Mouse (Mus musculus): ENCODE measurements at regions not wholly inside any gene's neighbourhood (a gene's known extent, or its start where the extent isn't known, plus 50 kb on each side); places are given as distances from the start of the nearest gene placed in this dataset.

DNA sequence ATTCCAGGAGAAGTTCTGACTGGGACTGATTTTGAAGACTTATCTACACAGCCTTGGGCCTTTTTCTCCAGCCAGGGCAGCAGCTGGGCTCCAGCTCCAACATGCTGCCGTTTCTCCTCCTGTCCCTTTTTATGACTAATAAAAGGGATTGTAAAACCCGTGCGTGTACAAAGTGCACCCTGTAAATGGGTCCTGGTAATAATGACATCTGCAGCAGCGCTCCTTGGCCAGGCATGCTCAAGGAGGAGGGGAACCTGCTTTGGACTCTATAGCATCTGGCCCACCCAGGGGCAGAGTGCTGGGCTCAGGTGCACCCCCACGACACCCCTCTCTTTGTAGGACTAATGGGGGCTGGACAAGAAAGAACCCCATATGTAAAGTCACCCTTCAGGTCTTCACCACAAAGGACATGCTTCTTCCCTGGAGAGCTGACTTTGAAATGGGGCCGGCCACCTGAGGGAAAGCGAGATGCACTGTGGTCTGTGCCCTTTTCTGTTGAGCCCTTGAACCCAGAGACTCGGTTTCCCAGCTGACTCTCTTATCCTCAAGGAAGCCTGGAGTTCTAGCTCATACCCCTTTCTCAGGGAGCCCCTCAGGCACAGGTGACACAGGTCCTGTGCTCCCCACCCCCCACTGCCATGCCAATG, 61.4 kb downstream of the Mrpl23 start:
- no peak for DNase-seq

DNA sequence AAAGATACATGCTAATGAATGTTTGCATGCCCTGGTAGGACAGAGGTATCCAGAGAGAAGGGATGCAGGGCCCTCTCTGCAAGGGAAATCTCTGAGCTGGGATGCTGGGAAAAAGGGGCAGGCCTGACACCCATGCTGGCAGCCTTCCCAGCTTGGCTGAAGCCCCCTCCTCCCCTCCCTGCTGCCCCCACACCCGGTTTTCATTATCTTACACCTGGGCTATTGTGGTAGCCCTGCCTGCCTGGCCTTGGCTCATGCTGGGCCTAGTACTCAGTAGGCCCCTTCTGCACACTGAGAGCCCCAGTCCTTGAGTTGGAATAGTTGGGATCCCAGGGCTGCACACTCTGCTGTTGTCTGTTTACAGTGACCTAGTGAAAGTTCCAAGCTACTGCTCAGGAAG, 62.9 kb downstream of the Mrpl23 start:
- no peak for DNase-seq

DNA sequence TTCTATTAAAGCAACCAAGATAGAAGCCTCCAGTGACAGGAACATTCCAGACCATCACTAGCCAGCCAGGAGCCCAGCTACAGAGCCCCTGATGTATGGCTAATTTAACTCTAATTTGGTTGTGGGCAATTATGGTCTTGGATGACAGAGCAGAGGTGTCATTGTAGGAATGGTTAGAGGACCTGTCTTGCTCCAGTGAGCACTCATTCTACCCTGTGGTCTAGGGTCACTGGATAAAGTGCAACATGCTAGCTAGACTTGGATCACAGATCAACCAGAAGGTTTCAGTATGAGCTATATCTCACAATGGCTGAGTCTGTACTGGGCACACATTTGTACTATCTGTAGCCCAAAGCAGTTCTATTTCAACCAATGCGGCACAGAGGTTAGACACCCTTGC, 63.7 kb downstream of the Mrpl23 start:
- no peak for DNase-seq

DNA sequence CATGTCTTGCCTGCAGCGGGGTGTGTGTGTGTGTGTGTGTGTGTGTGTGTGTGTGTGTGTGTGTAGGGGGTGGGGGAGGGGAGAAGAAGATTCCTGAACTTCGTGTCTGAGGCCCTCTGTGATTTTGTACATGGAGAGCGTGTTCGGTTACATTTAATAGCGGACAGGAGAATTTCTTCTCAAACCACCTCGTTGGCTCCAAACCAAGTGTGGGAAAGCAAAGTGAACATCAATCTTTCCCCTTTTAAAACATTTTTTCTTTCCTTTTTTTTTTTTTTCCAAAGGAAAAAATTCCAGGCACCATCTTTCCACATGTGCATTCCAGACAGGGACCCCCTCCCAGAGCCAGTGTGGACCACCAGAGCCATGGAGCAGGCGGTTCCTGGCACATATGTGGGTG, 65.5 kb downstream of the Mrpl23 start:
- DNase-seq = no peak

DNA sequence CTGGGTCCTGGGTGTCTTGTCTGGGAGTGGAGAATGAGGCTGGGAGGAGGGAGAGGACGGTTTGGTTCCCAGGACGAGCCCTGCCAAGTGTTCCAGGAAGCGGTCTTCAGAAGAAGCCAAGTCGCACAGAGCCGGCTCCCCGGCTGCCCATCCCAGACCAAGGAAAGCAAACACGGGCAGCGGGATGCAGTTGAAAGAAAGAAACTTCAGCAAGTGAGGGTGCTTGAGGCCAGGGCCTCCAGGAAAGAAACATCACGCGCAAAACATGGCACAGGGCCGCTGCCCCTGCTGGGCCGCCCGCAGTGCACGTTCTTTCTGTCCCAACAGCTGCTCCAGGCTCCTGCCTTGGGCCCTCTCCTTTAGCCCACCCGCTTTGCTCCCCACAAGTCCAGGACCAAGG, 66.7 kb downstream of the Igf2 start:
- DNase-seq = peak; percentile 76

DNA sequence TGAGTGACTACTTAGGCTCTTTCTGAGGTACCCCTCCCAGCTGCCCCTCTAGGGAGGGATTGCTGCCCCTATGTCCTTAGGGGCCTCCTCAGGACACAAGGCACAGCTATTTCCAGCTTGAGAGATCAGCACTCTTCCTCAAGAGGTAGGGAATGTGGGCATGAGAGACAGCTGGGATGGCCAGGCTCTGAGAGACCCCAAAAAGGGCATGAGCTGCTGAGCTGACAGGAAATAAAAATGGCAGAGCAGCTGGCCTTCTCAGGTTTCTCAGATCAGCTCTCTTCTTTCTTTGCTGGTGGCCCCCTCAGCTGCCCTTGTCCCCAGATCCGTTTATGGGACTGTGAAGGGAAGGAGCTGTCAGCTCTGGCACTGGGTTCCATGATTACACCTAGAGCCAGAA, 66.2 kb downstream of the Igf2 start:
- peak; percentile 81 for DNase-seq
